Mouse (Mus musculus): ENCODE measurements around the gene Blm. TPM values are rescaled to one million over a fixed set of nuclear protein-coding genes. Genes with fewer than 3 reads are reported as not detected.

The Blm gene
- 28.0 and 29.6 TPM in 2 replicates for polyA plus RNA-seq (2015; fragmentation: Nextera tagmentation; extraction: Ambion mirVana)

DNA sequence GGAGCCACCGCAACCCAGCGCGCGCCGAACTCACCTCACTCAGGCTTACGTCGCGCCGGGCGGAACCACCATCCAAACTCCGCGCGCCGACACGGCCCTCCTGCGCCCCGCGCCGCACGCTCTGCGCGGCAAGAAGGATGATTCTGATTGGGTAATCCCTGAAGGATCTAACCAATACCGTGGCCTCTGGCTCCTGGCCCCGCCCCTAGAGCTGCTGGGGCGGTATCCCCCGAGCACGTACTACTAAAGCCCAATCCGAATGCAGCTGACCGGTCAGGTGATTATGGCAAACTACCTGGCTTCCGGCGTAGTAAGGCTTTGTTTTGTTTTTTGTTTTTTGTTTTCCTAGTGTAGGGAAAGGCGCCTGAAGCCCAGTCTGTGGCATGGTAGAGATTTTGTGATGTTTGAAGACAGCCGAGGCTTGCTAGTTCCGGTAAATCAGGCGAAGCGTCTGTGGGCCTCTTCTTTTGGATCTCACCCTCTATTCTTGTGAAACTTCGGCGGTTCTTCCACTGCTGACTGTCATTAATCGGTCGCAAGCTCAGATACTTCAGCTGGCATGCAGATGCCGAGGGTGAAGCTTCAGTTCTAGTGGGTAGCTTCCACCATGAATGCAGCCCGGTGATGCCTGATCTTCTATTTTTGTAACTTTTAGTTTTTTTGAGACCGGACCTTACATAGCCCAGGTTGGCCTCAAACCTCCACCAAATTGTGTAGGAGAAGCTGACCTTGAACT lies at the start of gene Blm:
Gene Blm, minus strand, starts transcription at position 111 of the 736 bp plus-strand sequence.
- H3K27me3 ChIP-seq = no peaks in the 10 kb centered on the region
- no peaks in the 10 kb centered on the region for H3K36me3 ChIP-seq
- under 1% methylated on average over 43 of the region's 43 CpGs for WGBS
- peak; percentile 100 for ATAC-seq (ENCODE audit: borderline replicate concordance, extremely low read depth, low FRiP score, low TSS enrichment)
- H3K4me3 ChIP-seq = peak within 1 kb of the TSS; percentile 85
- H3K9me3 ChIP-seq = no peaks in the 10 kb centered on the region
- H3K27ac ChIP-seq = peak within 1 kb of the TSS; percentile 77
- H3K9ac ChIP-seq = peak within 1 kb of the TSS; percentile 82
- peaks cover 10% of the 10 kb centered on the region; the same call in 1 of the 2 replicates for H3K4me1 ChIP-seq
- peak within 1 kb of the TSS; percentile 93 for H3K4me2 ChIP-seq

DNA sequence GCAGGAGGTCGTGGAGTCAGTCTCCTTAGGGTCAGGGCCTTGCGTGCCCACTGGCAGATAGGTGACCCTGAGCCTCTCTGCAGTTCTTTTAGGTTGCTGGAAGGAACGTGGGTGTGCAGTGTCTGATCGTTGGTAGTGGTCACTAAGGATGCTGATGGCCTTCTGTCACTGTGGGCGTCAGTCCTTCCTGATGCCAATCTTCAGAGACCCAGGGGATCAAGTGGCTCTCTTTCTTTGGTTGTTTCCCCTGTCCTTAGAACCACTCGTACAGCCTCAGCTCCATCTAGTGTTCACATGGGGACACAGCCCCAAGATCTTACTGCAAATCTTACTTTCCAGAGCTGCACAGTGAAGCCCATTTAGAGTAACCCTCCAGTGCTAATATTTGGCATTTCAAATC lies 49.1 kb upstream of the Blm start:
- H3K36me3 ChIP-seq = no peaks in the 10 kb centered on the region; the same call in none of the 2 replicates
- ATAC-seq (ENCODE audit: borderline replicate concordance, extremely low read depth, low FRiP score, low TSS enrichment) = no peak
- H3K4me2 ChIP-seq = no peak overlapping the region
- 34% methylated on average over 6 of the region's 6 CpGs for WGBS
- H3K4me3 ChIP-seq = no peak overlapping the region
- H3K4me1 ChIP-seq = peaks cover 28% of the 10 kb centered on the region
- 0 out of 2 replicates have a peak, but pooled peaks cover 5% of the 10 kb centered on the region for H3K27me3 ChIP-seq
- no peak overlapping the region for H3K9ac ChIP-seq
- H3K27ac ChIP-seq = peak overlapping the region; percentile 66; the same call in 1 of the 2 replicates
- no peaks in the 10 kb centered on the region for H3K9me3 ChIP-seq

DNA sequence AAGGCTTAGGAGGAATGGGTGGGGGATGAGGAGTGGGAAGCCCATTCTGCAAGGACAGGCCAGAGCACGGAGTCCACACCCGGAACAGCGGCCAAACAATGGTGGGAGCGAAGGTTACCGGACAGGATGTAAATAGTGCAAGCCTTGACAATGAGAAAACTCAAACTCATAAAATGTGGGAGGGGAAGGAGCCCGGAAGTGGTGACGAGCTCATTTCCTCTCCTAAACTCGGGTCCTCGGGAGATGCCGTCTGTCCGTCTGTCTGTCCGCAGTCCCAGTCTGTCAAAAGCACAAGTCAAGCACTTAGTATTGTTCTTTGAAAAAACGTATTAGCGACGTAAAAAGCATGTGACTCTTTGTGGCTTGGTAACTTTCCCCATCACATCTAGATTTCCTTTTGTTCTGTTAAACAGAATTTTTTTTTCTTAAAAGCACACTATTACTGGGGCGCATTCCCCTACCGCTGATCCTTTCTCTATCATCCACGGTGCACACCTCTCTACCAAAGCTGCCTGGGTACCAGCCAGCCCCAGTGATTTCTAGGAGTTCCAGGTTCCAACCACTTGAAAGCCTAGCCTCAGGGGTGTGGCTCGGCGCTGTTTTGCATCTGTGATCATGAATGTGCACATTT lies 48.0 kb upstream of the Blm start:
- 51% methylated on average over 20 of the region's 20 CpGs for WGBS
- Histone ChIP-seq H3K4me2 (0 out of 2 replicates have a peak overlapping the region, but pooled peaks have one; percentile 1), H3K4me1 (peaks cover 28% of the 10 kb centered on the region), H3K4me3 (no peak overlapping the region), H3K36me3 (no peaks in the 10 kb centered on the region), H3K9me3 (no peaks in the 10 kb centered on the region), H3K9ac (no peak overlapping the region), H3K27me3 (0 out of 2 replicates have a peak, but pooled peaks cover 5% of the 10 kb centered on the region), H3K27ac (peak overlapping the region; percentile 66)
- ATAC-seq (ENCODE audit: borderline replicate concordance, extremely low read depth, low FRiP score, low TSS enrichment) = no peak

DNA sequence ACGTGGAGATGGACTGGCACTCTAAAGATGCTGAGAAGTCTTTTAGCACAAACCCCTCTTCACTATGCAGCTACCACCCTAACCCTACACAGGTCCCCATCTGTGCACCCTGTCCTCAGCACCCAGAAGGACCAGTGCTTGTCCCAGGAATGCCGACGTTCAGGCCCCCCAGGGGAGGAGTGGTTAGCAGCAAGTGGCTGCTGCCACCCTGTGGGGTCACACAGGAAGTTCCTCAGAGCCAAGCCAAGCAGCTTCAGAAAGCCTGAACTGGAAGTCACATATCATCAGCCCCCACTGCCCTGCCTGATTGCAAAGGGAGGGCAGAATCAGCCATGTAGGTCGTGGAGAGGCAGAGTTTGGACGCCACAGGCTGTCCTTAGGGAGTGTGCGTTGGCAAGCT lies 45.4 kb upstream of the Blm start:
- no peak for ATAC-seq (ENCODE audit: borderline replicate concordance, extremely low read depth, low FRiP score, low TSS enrichment)
- no peaks in the 10 kb centered on the region for H3K36me3 ChIP-seq

DNA sequence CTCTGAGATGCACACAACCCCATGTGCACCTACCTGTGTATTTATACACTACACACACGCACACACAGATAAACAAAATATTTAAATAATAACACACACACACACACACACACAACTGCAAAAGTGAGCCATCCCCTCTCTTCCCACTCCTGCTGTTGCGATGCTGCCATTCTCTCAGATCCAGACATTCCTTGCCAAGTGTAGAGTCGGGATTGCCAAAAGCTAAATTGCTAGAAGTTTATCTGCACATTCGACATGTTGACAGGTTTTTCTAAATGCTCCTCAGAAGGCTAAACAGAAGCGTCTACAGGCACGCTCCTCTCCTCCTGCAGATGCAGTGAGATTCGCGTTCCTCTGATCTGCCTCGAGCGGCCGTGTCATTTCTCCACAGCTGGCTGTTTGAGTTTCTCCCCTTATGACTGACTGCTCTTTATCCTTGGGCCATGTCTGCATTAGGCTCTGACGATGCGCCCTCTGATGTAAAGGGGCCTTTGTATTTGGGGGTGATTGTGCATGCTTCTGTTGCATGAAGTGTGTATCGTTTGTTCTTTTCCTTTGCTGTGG lies 42.6 kb upstream of the Blm start:
- Histone ChIP-seq H3K4me3 (no peak overlapping the region), H3K9me3 (no peaks in the 10 kb centered on the region), H3K4me2 (no peak overlapping the region), H3K4me1 (peaks cover 12% of the 10 kb centered on the region), H3K36me3 (no peaks in the 10 kb centered on the region), H3K27me3 (0 out of 2 replicates have a peak, but pooled peaks cover 5% of the 10 kb centered on the region), H3K9ac (no peak overlapping the region), H3K27ac (no peak overlapping the region)
- ATAC-seq (ENCODE audit: borderline replicate concordance, extremely low read depth, low FRiP score, low TSS enrichment) = no peak
- 46% methylated on average over 14 of the region's 14 CpGs for WGBS

More for the DNA sequence above, 45.4 kb upstream of the Blm start:
- 18% methylated on average over 6 of the region's 6 CpGs for WGBS
- Histone ChIP-seq H3K27ac (no peak overlapping the region), H3K4me1 (peaks cover 16% of the 10 kb centered on the region), H3K9ac (no peak overlapping the region), H3K4me2 (no peak overlapping the region), H3K4me3 (no peak overlapping the region), H3K27me3 (0 out of 2 replicates have a peak, but pooled peaks cover 5% of the 10 kb centered on the region), H3K9me3 (no peaks in the 10 kb centered on the region)

- 0 out of 2 replicates have a peak, but pooled peaks cover 2% of the 10 kb centered on the region for H3K27me3 ChIP-seq
- no peaks in the 10 kb centered on the region for H3K9me3 ChIP-seq
- peaks cover 12% of the 10 kb centered on the region for H3K4me1 ChIP-seq
- H3K27ac ChIP-seq = no peak overlapping the region
- no peak for ATAC-seq (ENCODE audit: borderline replicate concordance, extremely low read depth, low FRiP score, low TSS enrichment)
- H3K4me3 ChIP-seq = no peak overlapping the region
- no peak overlapping the region for H3K9ac ChIP-seq
- H3K4me2 ChIP-seq = no peak overlapping the region
- WGBS = 66% methylated on average over 3 of the region's 3 CpGs
- no peaks in the 10 kb centered on the region for H3K36me3 ChIP-seq
Measured at GRCm38 (mm10) chr7:80576626-80577025, 41.7 kb upstream of the Blm start.

GRCm38 (mm10) chr7:80575750-80576149 lies 40.8 kb upstream of the Blm start:
- WGBS = 43% methylated on average over 9 of the region's 9 CpGs
- Histone ChIP-seq H3K4me3 (no peak overlapping the region), H3K36me3 (no peaks in the 10 kb centered on the region), H3K9ac (no peak overlapping the region), H3K27ac (no peak overlapping the region), H3K4me2 (no peak overlapping the region), H3K4me1 (peaks cover 12% of the 10 kb centered on the region), H3K27me3 (no peaks in the 10 kb centered on the region), H3K9me3 (no peaks in the 10 kb centered on the region)
- ATAC-seq (ENCODE audit: borderline replicate concordance, extremely low read depth, low FRiP score, low TSS enrichment) = no peak

DNA sequence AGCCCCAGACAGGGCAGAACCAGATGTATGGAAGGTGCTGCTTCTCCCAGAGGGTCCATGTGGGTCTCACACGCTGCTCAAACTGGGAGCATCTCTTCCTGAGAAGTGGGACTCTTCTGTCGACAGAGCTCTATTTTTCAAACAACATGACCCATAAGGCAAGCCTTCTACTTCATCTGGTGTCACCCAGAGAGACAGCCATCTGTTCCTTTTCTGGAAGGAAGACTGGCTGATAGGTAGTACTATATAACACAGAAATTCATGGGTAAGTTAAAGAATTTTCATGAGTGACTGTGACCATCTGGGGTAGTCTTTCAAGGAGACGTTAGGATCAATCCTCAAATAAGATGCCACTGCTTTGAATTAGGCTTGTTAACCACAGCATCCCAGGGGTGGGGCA lies 38.2 kb upstream of the Blm start:
- no peaks in the 10 kb centered on the region for H3K9me3 ChIP-seq
- H3K9ac ChIP-seq = no peak overlapping the region
- WGBS = 44% methylated on average over 3 of the region's 3 CpGs
- H3K4me3 ChIP-seq = no peak overlapping the region
- H3K27ac ChIP-seq = no peak overlapping the region
- H3K27me3 ChIP-seq = no peaks in the 10 kb centered on the region
- no peak overlapping the region for H3K4me2 ChIP-seq
- peaks cover 7% of the 10 kb centered on the region; the same call in 1 of the 2 replicates for H3K4me1 ChIP-seq
- no peak for ATAC-seq (ENCODE audit: borderline replicate concordance, extremely low read depth, low FRiP score, low TSS enrichment)
- no peaks in the 10 kb centered on the region for H3K36me3 ChIP-seq

- Histone ChIP-seq H3K36me3 (no peaks in the 10 kb centered on the region), H3K27ac (no peak overlapping the region), H3K4me2 (no peak overlapping the region), H3K4me3 (no peak overlapping the region), H3K9ac (no peak overlapping the region), H3K4me1 (no peaks in the 10 kb centered on the region), H3K27me3 (no peaks in the 10 kb centered on the region), H3K9me3 (no peaks in the 10 kb centered on the region)
- 83% methylated on average over 8 of the region's 8 CpGs for WGBS
- ATAC-seq (ENCODE audit: borderline replicate concordance, extremely low read depth, low FRiP score, low TSS enrichment) = no peak
Measured at GRCm38 (mm10) chr7:80567982-80568381, 33.1 kb upstream of the Blm start.

- WGBS = 66% methylated on average over 5 of the region's 5 CpGs
- peaks cover 8% of the 10 kb centered on the region; the same call in 1 of the 2 replicates for H3K4me1 ChIP-seq
- no peaks in the 10 kb centered on the region for H3K9me3 ChIP-seq
- H3K9ac ChIP-seq = no peak overlapping the region
- no peak overlapping the region for H3K27ac ChIP-seq
- H3K27me3 ChIP-seq = no peaks in the 10 kb centered on the region
- no peak overlapping the region for H3K4me2 ChIP-seq
- ATAC-seq (ENCODE audit: borderline replicate concordance, extremely low read depth, low FRiP score, low TSS enrichment) = no peak
- H3K4me3 ChIP-seq = no peak overlapping the region
- no peaks in the 10 kb centered on the region for H3K36me3 ChIP-seq
Measured at GRCm38 (mm10) chr7:80561931-80562330, 27.0 kb upstream of the Blm start.

DNA sequence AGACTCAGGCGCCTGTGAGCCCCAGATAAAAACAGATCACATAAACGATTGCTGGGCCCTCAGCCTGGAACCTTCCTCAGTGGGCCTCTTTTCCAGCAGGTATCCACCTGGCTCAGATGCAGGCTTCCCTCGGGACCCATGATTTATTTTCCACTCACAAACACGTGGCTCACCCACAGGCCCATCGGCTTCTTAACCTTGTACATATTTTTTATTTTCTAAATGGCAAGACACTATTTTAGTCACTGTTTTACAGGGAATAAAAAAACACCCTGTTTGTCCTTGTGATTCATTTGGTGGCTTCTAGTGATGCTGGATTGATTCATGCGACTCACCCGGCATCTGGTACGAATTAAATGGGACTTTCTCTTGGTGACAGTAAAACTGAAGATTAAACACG lies 26.4 kb upstream of the Blm start:
- no peak for ATAC-seq (ENCODE audit: borderline replicate concordance, extremely low read depth, low FRiP score, low TSS enrichment)
- H3K9me3 ChIP-seq = no peaks in the 10 kb centered on the region
- 68% methylated on average over 9 of the region's 9 CpGs for WGBS
- no peak overlapping the region for H3K4me2 ChIP-seq
- peaks cover 11% of the 10 kb centered on the region for H3K4me1 ChIP-seq
- no peak overlapping the region for H3K9ac ChIP-seq
- H3K36me3 ChIP-seq = no peaks in the 10 kb centered on the region
- no peak overlapping the region for H3K27ac ChIP-seq
- no peak overlapping the region for H3K4me3 ChIP-seq
- H3K27me3 ChIP-seq = no peaks in the 10 kb centered on the region

DNA sequence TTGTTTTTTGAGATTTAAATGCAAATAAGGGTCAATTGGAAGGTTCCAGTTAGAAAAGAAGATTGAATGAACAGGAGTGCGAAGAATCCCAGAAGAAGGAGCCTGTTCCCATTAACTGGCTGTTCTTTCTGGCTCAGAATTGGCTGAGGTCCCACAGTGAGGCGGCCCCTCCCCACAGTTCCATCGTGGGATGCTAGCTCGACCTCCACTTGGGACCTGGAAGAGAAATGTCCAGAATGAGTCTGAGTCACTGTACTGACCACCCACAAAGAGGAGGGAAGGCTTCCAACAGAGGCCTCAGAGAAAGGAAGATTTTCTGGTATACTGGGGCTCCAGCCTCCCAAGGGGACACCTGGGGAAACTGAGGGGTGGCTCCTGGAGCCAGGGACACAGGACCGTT lies 23.7 kb upstream of the Blm start:
- 44% methylated on average over 5 of the region's 5 CpGs for whole genome bisulfite sequencing
- H3K4me1 ChIP-seq = peaks cover 37% of the 10 kb centered on the region
- no peak overlapping the region for H3K9ac ChIP-seq
- no peaks in the 10 kb centered on the region for H3K27me3 ChIP-seq
- H3K4me2 ChIP-seq = no peak overlapping the region
- no peaks in the 10 kb centered on the region for H3K9me3 ChIP-seq
- H3K27ac ChIP-seq = peak overlapping the region; percentile 41; the same call in 1 of the 2 replicates
- no peak overlapping the region for H3K4me3 ChIP-seq
- 0 out of 2 replicates have a peak, but pooled peaks have one; percentile 15 for ATAC-seq (ENCODE audit: borderline replicate concordance, extremely low read depth, low FRiP score, low TSS enrichment)
- no peaks in the 10 kb centered on the region for H3K36me3 ChIP-seq
